Mouse (Mus musculus) granulocyte monocyte progenitor cell, adult 5-6 weeks (primary cell): Measurements from ENCODE around the gene Gm45021. TPM values are rescaled to one million over a fixed set of nuclear protein-coding genes. Genes with fewer than 3 reads are reported as not detected.

Experiments
- ATAC-seq: replicated peaks from 2 replicates; pipeline ENCODE4 v1.8.0; 2016; ENCODE audit warnings: mild to moderate bottlenecking, moderate TSS enrichment, inconsistent platforms; ENCODE audit not compliant: poor library complexity, severe bottlenecking
- total RNA-seq, 2 experiments: library from RNA; stranded (forward) in 1 of 2; stranded (reverse) in 1 of 2; fragments of 200-712, 200-1000 nt in 1 of 2; fragments of >200 nt in 1 of 2; fragmentation: Nextera tagmentation in 1 of 2; gene quantifications; 2 replicates each; pipeline ENCODE4 v1.2.3; 2014 to 2017

The Gm45021 gene
- total RNA-seq (2014; fragmentation: Nextera tagmentation) (not detected in 2 replicates), total RNA-seq (2017) (not detected in 2 replicates)

- 0 out of 2 replicates have a peak, but pooled peaks have one; percentile 5 for ATAC-seq
These were observed at the start of gene Gm45021 for GRCm38 (mm10) chr6:48589194-48589750. TSS of gene Gm45021 (plus strand) at chr6:48589610.

GRCm38 (mm10) chr6:48539860-48540259 lies 49.5 kb upstream of the Gm45021 start:
- no peak for ATAC-seq

- ATAC-seq: no peak
These were observed 48.7 kb upstream of the Gm45021 start for GRCm38 (mm10) chr6:48540721-48541120.

- peak; percentile 44 for ATAC-seq
These were observed 47.6 kb upstream of the Gm45021 start for GRCm38 (mm10) chr6:48541560-48542450.

GRCm38 (mm10) chr6:48542631-48543030 lies 46.8 kb upstream of the Gm45021 start:
- no peak for ATAC-seq

GRCm38 (mm10) chr6:48545251-48545650 lies 44.2 kb upstream of the Gm45021 start:
- ATAC-seq: no peak

- ATAC-seq: peak; percentile 64
These were observed 43.1 kb upstream of the Gm45021 start for GRCm38 (mm10) chr6:48546271-48546670.

- ATAC-seq: no peak
These were observed 42.6 kb upstream of the Gm45021 start for GRCm38 (mm10) chr6:48546858-48547257.

- no peak for ATAC-seq
These were observed 41.1 kb upstream of the Gm45021 start for GRCm38 (mm10) chr6:48548314-48548713.

GRCm38 (mm10) chr6:48552918-48553317 lies 36.5 kb upstream of the Gm45021 start:
- peak; percentile 42 for ATAC-seq

- ATAC-seq: no peak
These were observed 35.6 kb upstream of the Gm45021 start for GRCm38 (mm10) chr6:48553819-48554218.

GRCm38 (mm10) chr6:48554280-48555103 lies 34.9 kb upstream of the Gm45021 start, which contains the start of gene Lrrc61:
TSS of gene Lrrc61 (plus strand) at chr6:48554796.
- peak; percentile 93 for ATAC-seq

- ATAC-seq: peak; percentile 39
These were observed 34.1 kb upstream of the Gm45021 start for GRCm38 (mm10) chr6:48555104-48555890.

- no peak for ATAC-seq
These were observed 33.5 kb upstream of the Gm45021 start for GRCm38 (mm10) chr6:48555956-48556355.

- no peak for ATAC-seq
These were observed 23.6 kb upstream of the Gm45021 start for GRCm38 (mm10) chr6:48565693-48566310.

GRCm38 (mm10) chr6:48566312-48566711 lies 23.1 kb upstream of the Gm45021 start:
- no peak for ATAC-seq

GRCm38 (mm10) chr6:48568036-48568984 lies 21.1 kb upstream of the Gm45021 start:
- ATAC-seq: peak; percentile 66

- ATAC-seq: no peak
These were observed 20.2 kb upstream of the Gm45021 start for GRCm38 (mm10) chr6:48569065-48569807.
